Mouse (Mus musculus): ENCODE measurements around the gene Stpg2.
"Not testable (repeated sequence)": the region's sequence is repeated elsewhere in the genome, so short reads cannot be mapped to it uniquely, and the experiment has no call there.

Gene Stpg2

GRCm38 (mm10) chr3:139205444-139205998 lies at the start of gene Stpg2:
Gene Stpg2 (plus strand): TSS chr3:139205694.
- peak; percentile 91 for DNase-seq (ENCODE audit: low read depth, low spot score)

- no peak for DNase-seq (ENCODE audit: low read depth, low spot score)
These were observed 43.3 kb upstream of the Stpg2 start for GRCm38 (mm10) chr3:139162146-139162545.

DNA sequence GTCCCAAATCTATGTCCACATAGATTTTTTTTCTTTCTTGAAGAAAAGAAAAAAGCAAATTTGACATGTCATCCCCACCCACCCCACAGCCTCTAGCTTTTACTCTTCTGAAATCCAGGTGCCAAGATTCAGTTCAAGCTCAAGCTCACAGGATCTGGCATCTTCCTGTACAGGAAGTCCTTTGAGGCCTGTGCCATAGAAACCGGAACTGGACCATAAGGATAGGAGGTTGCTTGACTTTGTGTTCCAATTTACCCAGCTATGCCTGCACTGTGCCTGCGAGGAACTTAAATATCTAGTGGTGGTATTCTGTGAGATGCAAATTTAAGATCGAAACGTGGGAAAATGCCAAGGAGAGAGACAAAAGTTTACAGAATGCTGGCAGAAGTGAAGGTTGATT lies 42.8 kb upstream of the Stpg2 start:
- DNase-seq (ENCODE audit: low read depth, low spot score), result no peak

DNA sequence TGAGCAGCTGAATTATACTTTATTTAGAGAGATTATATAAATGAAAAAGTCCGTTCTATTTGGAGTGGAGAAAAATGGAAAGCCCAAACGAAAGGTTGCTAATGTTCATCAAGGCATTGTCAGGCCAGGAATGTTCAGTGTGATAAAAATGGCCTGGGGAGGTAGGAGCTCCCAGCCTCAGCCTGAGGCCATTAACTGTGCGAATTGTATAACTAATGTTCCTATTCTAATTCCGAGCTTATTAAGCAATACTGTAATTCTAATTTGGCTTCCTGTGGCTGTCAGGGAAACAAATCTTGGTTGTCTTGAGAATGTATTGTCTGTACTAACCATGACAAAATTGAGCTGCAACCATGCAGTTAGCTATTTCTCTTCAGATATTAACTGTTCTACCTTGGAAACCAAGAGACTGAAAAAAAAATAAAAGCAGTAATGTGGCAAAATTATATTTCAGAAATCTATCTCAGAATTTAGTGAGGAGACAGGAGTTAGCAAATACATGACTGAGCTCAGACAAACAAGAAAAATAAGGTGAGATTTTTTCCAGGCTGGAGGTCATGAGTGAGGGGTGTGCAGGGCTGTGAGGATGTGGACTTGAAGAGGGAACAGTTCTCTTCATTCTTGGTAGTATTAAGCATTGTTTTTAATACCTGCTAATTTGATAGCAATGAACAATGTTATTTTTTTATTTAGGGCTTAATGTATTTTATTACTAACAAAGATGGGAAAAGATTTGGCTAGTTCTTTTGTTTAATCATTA lies 36.8 kb upstream of the Stpg2 start:
- no peak for DNase-seq (ENCODE audit: low read depth, low spot score)

- no peak for DNase-seq (ENCODE audit: low read depth, low spot score)
These were observed 35.8 kb upstream of the Stpg2 start for GRCm38 (mm10) chr3:139169740-139170139.

GRCm38 (mm10) chr3:139176936-139177335 lies 28.6 kb upstream of the Stpg2 start:
- no peak for DNase-seq (ENCODE audit: low read depth, low spot score)

DNA sequence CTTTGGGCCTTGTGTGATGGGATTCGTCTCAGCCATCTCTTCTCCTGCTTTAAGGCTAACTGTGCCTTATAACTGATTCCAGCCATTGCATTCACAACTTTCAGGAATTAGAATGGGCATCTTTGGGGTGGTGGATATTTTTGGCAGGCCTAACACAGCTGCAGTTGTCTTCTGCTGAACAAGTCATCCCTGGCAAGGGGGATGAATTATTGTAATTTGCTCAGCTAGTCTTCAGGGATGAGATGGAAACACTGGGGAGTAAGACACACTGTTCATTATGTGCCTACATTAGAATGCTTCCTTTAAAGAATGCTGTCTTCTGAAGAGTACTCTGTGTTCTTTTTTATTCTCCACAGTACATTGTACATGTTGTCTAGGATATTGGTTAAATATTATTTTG lies 14.0 kb upstream of the Stpg2 start:
- DNase-seq (ENCODE audit: low read depth, low spot score), result no peak

- DNase-seq (ENCODE audit: low read depth, low spot score), result no peak
These were observed 11.6 kb upstream of the Stpg2 start for GRCm38 (mm10) chr3:139193917-139194316.

- DNase-seq (ENCODE audit: low read depth, low spot score), result no peak
These were observed 7.1 kb upstream of the Stpg2 start for GRCm38 (mm10) chr3:139198412-139198811.

DNA sequence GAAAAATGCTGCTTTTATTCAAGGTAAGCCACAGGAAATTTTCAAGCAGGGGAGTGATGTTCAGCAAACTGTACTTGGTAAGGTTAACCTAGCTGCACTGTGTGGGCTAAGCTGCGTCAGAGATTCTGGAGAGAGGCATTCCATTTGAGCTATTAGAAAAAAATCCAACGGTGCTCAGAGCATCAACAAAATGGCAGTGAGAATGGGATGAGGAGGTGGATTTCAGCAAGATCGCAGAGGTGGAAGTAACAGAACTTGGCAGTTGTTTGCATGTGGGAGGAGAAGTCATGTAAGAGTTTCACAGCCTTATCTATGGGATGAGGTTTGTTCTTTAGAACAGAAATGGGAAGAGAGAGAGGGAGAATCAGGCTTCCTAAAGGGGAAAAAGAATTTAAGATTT lies 5.2 kb upstream of the Stpg2 start:
- no peak for DNase-seq (ENCODE audit: low read depth, low spot score)

DNA sequence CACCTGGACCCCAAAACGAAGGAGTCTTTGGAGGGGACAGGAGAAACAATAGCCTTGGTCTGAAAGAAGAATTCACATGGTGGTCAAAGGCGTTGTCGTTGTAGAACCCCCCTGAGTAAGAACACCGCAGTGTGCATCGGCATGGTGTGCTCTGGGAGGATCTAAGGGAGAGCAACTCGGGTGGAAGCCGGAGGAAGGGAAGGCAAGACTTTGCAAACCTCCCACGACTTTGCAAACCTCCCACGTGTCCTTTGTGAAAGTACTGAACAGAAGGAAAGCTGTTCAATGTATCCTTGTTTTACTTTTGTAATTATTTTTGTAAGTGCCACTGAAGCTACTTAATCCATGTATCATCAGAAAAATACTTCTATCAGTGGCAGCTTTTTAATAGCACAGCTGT lies 11.5 kb downstream of the Stpg2 start:
- DNase-seq (ENCODE audit: low read depth, low spot score), result no peak

DNA sequence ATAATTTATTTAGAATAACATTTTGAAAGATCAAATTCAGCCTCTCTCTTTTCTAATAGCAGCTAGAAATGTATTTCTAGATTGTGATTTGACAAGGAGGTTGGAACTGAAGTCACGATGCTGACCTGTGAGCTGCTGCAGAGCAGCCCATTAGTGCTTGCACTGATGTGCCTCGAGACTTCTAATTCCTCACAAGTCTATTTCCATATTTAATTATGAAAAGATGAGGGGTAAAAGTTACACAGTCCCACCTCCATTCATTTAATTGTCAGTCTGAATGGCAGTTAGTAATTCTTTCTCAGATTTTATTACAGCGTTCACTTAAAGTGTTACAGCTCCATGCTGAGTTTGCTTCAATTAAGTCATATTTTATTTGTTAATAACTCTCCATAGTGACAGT lies 19.6 kb downstream of the Stpg2 start:
- no peak for DNase-seq (ENCODE audit: low read depth, low spot score)

GRCm38 (mm10) chr3:139226811-139227210 lies 21.3 kb downstream of the Stpg2 start:
- no peak for DNase-seq (ENCODE audit: low read depth, low spot score)

- DNase-seq (ENCODE audit: low read depth, low spot score), result no peak
These were observed 39.7 kb downstream of the Stpg2 start for GRCm38 (mm10) chr3:139245219-139245618.

DNA sequence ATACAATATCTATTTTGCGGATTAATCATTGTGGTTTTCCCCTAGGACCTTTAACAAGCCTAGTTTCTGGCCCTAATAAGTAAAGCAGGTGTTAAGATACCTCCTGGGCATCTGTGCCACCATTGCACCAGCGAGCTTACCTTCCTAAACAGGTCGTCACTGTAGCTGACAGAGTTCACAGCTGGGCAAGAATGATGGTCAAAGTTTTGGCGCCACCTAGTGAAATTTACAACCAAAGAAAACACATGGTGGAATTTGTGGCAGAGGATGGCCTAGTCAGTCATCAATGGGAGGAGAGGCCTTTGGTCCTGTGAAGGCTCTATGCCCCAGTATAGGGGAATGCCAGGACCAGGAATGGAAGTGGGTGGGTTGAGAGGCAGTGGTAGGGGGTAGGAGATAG lies 41.0 kb downstream of the Stpg2 start:
- no peak for DNase-seq (ENCODE audit: low read depth, low spot score)

- not testable (repeated sequence) for DNase-seq (ENCODE audit: low read depth, low spot score)
These were observed 56.9 kb downstream of the Stpg2 start for GRCm38 (mm10) chr3:139262359-139262758.

DNA sequence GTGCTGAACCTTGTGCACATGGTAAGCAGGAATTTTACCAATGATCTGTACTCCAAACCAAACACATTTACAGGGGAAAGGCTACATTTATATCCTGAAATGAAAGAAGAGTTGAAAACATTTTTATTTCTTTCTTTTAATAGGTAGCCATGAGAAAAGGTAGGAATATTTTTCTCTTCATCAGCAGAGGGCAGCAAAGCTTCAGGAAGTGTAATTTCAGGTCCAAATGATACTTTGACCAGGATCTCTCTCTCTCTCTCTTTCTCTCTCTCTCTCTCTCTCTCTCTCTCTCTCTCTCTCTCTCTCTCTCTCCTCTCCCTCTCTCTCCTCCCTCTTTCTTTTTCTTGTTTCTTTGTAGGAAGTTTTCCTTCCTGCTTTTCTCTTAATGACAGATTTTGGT lies 92.4 kb downstream of the Stpg2 start:
- DNase-seq (ENCODE audit: low read depth, low spot score), result peak; percentile 16

DNA sequence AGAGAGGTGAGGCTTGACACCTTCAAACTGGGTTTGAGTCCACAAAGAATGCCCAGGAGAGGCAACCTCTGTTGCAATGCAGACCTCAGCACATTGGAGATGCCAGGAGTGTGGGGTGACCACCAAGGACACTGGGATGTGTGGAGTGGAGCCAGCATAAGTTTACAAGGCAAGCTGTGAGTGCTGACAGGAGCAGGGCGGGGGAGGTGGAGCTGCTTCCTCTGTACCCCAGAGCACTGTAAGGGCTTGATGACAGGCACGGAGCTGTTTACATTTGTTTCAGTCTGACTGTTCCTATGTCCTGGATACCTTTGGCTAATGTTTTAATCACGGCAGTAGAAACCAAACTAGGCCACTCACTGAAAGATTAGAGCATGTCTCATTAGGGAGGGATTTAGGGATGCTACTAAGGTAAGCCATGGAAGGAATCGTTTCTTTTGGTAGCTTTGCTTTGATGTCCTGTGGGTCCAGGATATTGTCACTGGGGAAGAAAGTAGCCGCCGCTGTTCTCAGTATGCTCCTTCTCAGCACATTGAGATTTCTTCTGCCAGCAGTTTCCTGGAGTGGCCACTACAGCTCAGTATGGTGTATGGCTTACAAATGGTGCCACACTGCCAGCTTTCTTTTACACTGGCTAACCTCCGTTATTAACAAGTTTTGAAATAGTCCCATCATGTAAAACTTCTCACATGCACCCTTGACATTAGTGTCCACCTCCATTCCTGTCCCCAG lies 102.8 kb downstream of the Stpg2 start:
- no peak for DNase-seq (ENCODE audit: low read depth, low spot score)

GRCm38 (mm10) chr3:139311721-139312120 lies 106.2 kb downstream of the Stpg2 start:
- DNase-seq (ENCODE audit: low read depth, low spot score), result no peak

DNA sequence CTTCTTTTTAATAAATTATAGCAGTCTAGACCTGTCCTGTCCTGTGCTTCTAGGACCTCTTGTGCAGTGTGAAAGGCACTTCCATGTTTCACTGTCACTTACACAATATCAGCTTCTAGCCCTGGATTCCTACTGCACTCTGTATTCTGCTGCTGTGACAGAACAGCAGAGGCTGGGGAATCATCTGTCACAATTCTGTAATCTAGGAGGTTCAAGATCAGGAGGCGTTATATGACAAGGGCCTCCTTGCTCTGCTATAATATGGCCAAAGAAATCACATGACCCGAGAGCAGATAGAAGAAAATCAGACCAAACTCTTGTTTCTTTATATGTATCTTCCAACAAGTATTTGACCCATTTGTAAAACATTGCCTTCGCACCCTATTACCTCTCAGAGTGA lies 175.0 kb downstream of the Stpg2 start:
- DNase-seq (ENCODE audit: low read depth, low spot score), result no peak

- DNase-seq (ENCODE audit: low read depth, low spot score), result no peak
These were observed 191.8 kb downstream of the Stpg2 start for GRCm38 (mm10) chr3:139397077-139397865.

DNA sequence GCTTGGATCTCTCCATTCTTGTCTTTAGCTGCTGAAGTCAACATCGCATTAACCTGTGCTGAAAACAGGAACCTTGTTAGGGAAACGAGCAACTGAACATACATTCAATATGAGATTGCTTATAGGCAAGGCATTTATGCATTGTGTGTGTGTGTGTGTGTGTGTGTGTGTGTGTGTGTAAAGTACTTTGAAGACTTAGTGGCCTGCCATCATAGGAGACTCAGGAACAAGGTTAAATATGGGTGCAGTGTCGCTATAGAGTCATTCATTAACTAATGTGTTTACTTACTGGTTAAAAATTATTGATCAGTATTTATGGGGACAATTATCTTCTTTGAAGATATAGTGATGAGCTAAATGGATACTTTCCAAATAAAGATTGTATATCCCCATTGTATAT lies 199.2 kb downstream of the Stpg2 start:
- no peak for DNase-seq (ENCODE audit: low read depth, low spot score)
